8 mouse cellular contexts compared by ENCODE assay signal in the genomic region with DNA sequence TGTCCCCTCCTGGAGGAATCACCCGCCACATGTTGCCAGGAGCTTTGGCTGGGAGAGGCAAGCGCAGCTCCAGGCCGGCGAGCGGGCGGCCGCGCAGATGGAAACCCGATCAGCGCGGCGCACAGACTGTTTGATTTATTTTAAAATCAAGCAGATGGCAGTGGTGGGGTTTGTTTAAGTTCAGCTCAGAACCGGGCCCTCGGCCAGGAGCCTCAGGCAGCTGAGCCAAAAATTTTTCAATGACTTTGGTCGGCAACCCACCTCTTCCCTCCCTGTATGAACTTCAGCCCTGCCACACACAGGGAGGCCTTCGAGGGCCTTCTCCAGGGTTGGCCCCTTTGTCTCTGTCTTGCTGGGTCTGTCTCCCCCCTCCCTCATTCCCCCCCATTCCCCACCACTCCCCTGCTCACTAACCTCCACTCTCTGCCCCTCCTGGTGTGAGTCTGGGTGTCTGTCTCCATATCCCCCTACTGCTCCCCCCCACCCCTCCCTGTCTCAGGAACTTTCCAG. TPM values are rescaled to one million over a fixed set of nuclear protein-coding genes. Genes with fewer than 3 reads are reported as not detected.
DNase-seq lines count a peak whose midpoint lies in the region; ATAC-seq and TF ChIP-seq lines count a peak whose summit lies in the region.

No protein-coding gene starts in this region.

- no peaks in the 10 kb centered on the region for H3K27me3 ChIP-seq in forebrain, postnatal 0 days (ENCODE audit: insufficient read depth, low read length)
- H3K27me3 ChIP-seq in liver, embryonic 16.5 days (ENCODE audit: control insufficient read depth, insufficient read depth, low read depth, low read length), result 0 out of 2 replicates have a peak, but pooled peaks cover 4% of the 10 kb centered on the region

- H3K4me3 ChIP-seq in forebrain, postnatal 0 days (ENCODE audit: low read depth, low read length), result no peak overlapping the region
- H3K4me3 ChIP-seq in liver, embryonic 16.5 days (ENCODE audit: low read depth, low read length), result peak overlapping the region; percentile 21; the same call in 1 of the 2 replicates

- TF ChIP-seq CTCF in forebrain, postnatal 0 days (IDR thresholded peaks at IDR 0.05; ENCODE audit: low read depth), result no peak

- H3K4me1 ChIP-seq in forebrain, postnatal 0 days (ENCODE audit: insufficient read depth), result peaks cover 25% of the 10 kb centered on the region
- no peaks in the 10 kb centered on the region; the same call in none of the 2 replicates for H3K4me1 ChIP-seq in liver, embryonic 16.5 days (ENCODE audit: control insufficient read depth, low read depth, low read length)

- peak; percentile 80 for ATAC-seq in forebrain, postnatal 0 days
- ATAC-seq in liver, embryonic 16.5 days (ENCODE audit: low read depth), result peak; percentile 50

- peak overlapping the region; percentile 66 for H3K27ac ChIP-seq in forebrain, postnatal 0 days (ENCODE audit: low read depth, low read length)
- H3K27ac ChIP-seq in liver, embryonic 16.5 days (ENCODE audit: low read length), result 0 out of 2 replicates have a peak overlapping the region, but pooled peaks have one; percentile 14

- no peaks in the 10 kb centered on the region for H3K36me3 ChIP-seq in forebrain, postnatal 0 days (ENCODE audit: insufficient read depth)
- no peaks in the 10 kb centered on the region for H3K36me3 ChIP-seq in liver, embryonic 16.5 days (ENCODE audit: control insufficient read depth, insufficient read depth)

- peak overlapping the region; percentile 32 for H3K9ac ChIP-seq in forebrain, postnatal 0 days
- no peak overlapping the region for H3K9ac ChIP-seq in liver, embryonic 16.5 days (ENCODE audit: low read depth, low read length)

- peak; percentile 85 for DNase-seq in 3134 (ENCODE audit: extremely low read depth, insufficient read length, low spot score)
- DNase-seq in cerebellum, adult 11-12 months, result peak; percentile 73
- DNase-seq in forebrain, postnatal 0 days, result peak; percentile 92
- DNase-seq in heart, postnatal 14 days, result peak; percentile 72 to 74
- peak; percentile 82 to 87 for DNase-seq in kidney, postnatal 4 days
- peak; percentile 72 for DNase-seq in ovary, adult 18-20 months (ENCODE audit: low spot score)
- no peak for DNase-seq in thymus, adult 18-20 months

- H3K9me3 ChIP-seq in forebrain, postnatal 0 days (ENCODE audit: low read length), result no peaks in the 10 kb centered on the region
- no peaks in the 10 kb centered on the region for H3K9me3 ChIP-seq in liver, embryonic 16.5 days (replicated peaks; ENCODE audit: control insufficient read depth, low read length)

- WGBS in forebrain, postnatal 0 days, result 7% methylated on average over 16 of the region's 16 CpGs
- WGBS in liver, embryonic 16.5 days (ENCODE audit: insufficient replicate concordance), result 29% methylated on average over 16 of the region's 16 CpGs

- peak overlapping the region; percentile 31 for H3K4me2 ChIP-seq in forebrain, postnatal 0 days (ENCODE audit: low read depth)
- H3K4me2 ChIP-seq in liver, embryonic 16.5 days (ENCODE audit: low read depth, low read length), result peak overlapping the region; percentile 47

- intact Hi-C loops in heart, postnatal 14 days (cut with DNase I), result no loop called here

RNA-seq across cellular contexts. Expression of gene Gse1, which starts 36.7 kb away (rescaled TPM):
- total RNA-seq in forebrain, postnatal 0 days (2014; rRNA removed), result 24.2 and 48.2 TPM in 2 replicates
- polyA plus RNA-seq in forebrain, postnatal 0 days (2015; fragmentation: Nextera tagmentation; extraction: Ambion mirVana), result 10.5 and 15.9 TPM in 2 replicates
- 10 to 100 TPM; 29.0 to 33.1 TPM for total RNA-seq in heart, postnatal 14 days (2021)
- polyA plus RNA-seq in liver, embryonic 16.5 days (2015; fragmentation: Nextera tagmentation; extraction: Ambion mirVana), result 7.6 and 9.5 TPM in 2 replicates

Comparison
In these comparisons a context has a peak if more than half of its experiments do, and no peak if none do; other contexts are left out.
1. DNase-seq: peak in 3134 (single experiment), cerebellum, adult 11-12 months (single experiment), forebrain, postnatal 0 days (single experiment), heart, postnatal 14 days (2 of 2), kidney, postnatal 4 days (2 of 2) and ovary, adult 18-20 months (single experiment); none in thymus, adult 18-20 months (0 of 2).